8 mouse cellular contexts compared by ENCODE assay signal in genomic region chr9:96888742-96889344, GRCm38 (mm10). TPM values are rescaled to one million over a fixed set of nuclear protein-coding genes. Genes with fewer than 3 reads are reported as not detected.
DNase-seq lines count a peak whose midpoint lies in the region; ATAC-seq and TF ChIP-seq lines count a peak whose summit lies in the region.

No protein-coding gene starts in this region.

- H3K36me3 ChIP-seq in ES-E14 (ENCODE audit: control insufficient read depth, insufficient read depth, low read length, poor library complexity, severe bottlenecking) = no peaks in the 10 kb centered on the region
- no peaks in the 10 kb centered on the region for H3K36me3 ChIP-seq in heart, postnatal 0 days (replicated peaks; ENCODE audit: control insufficient read depth, insufficient read depth, low read length)
- no peaks in the 10 kb centered on the region for H3K36me3 ChIP-seq in midbrain, embryonic 12.5 days

- in situ Hi-C loops in ES-E14 (cut with MboI; ENCODE audit: low sequenced_read_pairs in 2 of 2, unreplicated experiment in 2 of 2) = no loop called here

- peak overlapping the region; percentile 94 for H3K4me2 ChIP-seq in heart, postnatal 0 days (ENCODE audit: low read depth, low read length)
- peak overlapping the region; percentile 93 for H3K4me2 ChIP-seq in midbrain, embryonic 12.5 days (replicated peaks)

- no peaks in the 10 kb centered on the region for H3K9me3 ChIP-seq in ES-E14 (ENCODE audit: control insufficient read depth, insufficient read depth, low read depth, low read length)
- no peaks in the 10 kb centered on the region for H3K9me3 ChIP-seq in heart, postnatal 0 days (replicated peaks; ENCODE audit: control insufficient read depth, low read length)
- H3K9me3 ChIP-seq in midbrain, embryonic 12.5 days = no peaks in the 10 kb centered on the region

- H3K27ac ChIP-seq in ES-E14 (ENCODE audit: insufficient read depth, low read depth, low read length, poor library complexity, severe bottlenecking) = no peak overlapping the region
- peak overlapping the region; percentile 56 for H3K27ac ChIP-seq in heart, postnatal 0 days (ENCODE audit: low read depth)
- H3K27ac ChIP-seq in midbrain, embryonic 12.5 days (replicated peaks) = peak overlapping the region; percentile 70

- peak; percentile 43 for ATAC-seq in common myeloid progenitor, adult 5-6 weeks (replicated peaks; ENCODE audit: low read depth, poor library complexity, severe bottlenecking)
- peak; percentile 42 for ATAC-seq in heart, postnatal 0 days (ENCODE audit: insufficient read depth, low read depth)
- peak; percentile 50 for ATAC-seq in midbrain, embryonic 12.5 days (ENCODE audit: low FRiP score, low read depth)

- 0 out of 4 replicates have a peak, but pooled peaks cover 0 to 2% of the 10 kb centered on the region in 2 experiments for H3K4me1 ChIP-seq in ES-E14 (ENCODE audit: control insufficient read depth in 2 of 2, insufficient read depth in 2 of 2, low read length in 2 of 2, poor library complexity in 1 of 2)
- H3K4me1 ChIP-seq in heart, postnatal 0 days (ENCODE audit: control insufficient read depth, insufficient read depth) = peaks cover 19% of the 10 kb centered on the region; the same call in 1 of the 2 replicates
- H3K4me1 ChIP-seq in midbrain, embryonic 12.5 days = peaks cover 77% of the 10 kb centered on the region

- TF ChIP-seq CTCF in heart, postnatal 0 days (IDR thresholded peaks at IDR 0.05; ENCODE audit: low read depth) = no peak

- H3K4me3 ChIP-seq in ES-E14 (ENCODE audit: insufficient read depth in 1 of 2, low read depth in 1 of 2, low read length in 2 of 2, poor library complexity in 1 of 2, severe bottlenecking in 1 of 2) = peak overlapping the region; percentile 89 to 90
- peak overlapping the region; percentile 66 for H3K4me3 ChIP-seq in heart, postnatal 0 days (ENCODE audit: low read depth, low read length)
- H3K4me3 ChIP-seq in midbrain, embryonic 12.5 days = peak overlapping the region; percentile 69

- WGBS in heart, postnatal 0 days = under 1% methylated on average over 37 of the region's 37 CpGs
- under 1% methylated on average over 31 of the region's 37 CpGs for WGBS in midbrain, embryonic 12.5 days

- no peak for TF ChIP-seq EP300 in heart, postnatal 0 days (IDR thresholded peaks at IDR 0.05; ENCODE audit: low read depth)

- peak; percentile 58 to 82 for DNase-seq in adrenal gland, adult (ENCODE audit: inconsistent age in 2 of 2, low spot score in 1 of 2)
- DNase-seq in adrenal gland, adult 8-10 months = no peak
- DNase-seq in ES-E14 (ENCODE audit: low read depth, low spot score) = no peak
- DNase-seq in heart, postnatal 0 days (ENCODE audit: low spot score) = no peak
- DNase-seq in kidney, postnatal 4 days = peak; percentile 50 to 65
- peak; percentile 55 for DNase-seq in testis, postnatal 10 days (ENCODE audit: low spot score)

- H3K9ac ChIP-seq in ES-E14 (ENCODE audit: insufficient read depth, low read depth, low read length, poor library complexity, severe bottlenecking) = peak overlapping the region; percentile 85
- H3K9ac ChIP-seq in heart, postnatal 0 days (replicated peaks; ENCODE audit: low read depth, low read length) = peak overlapping the region; percentile 86
- H3K9ac ChIP-seq in midbrain, embryonic 12.5 days (replicated peaks) = peak overlapping the region; percentile 80

- 0 out of 2 replicates have a peak, but pooled peaks cover 12% of the 10 kb centered on the region for H3K27me3 ChIP-seq in heart, postnatal 0 days (ENCODE audit: control insufficient read depth, insufficient read depth, low read length)
- H3K27me3 ChIP-seq in midbrain, embryonic 12.5 days = peaks cover 12% of the 10 kb centered on the region

TF ChIP-seq in ES-E14, 5 proteins besides CTCF, POLR2A, EP300 and RAD21:
- TF ChIP-seq HCFC1 (IDR thresholded peaks at IDR 0.05; ENCODE audit: borderline replicate concordance, insufficient read depth, low read length) = no peak
- no peak for TF ChIP-seq CHD2 (IDR thresholded peaks at IDR 0.05; ENCODE audit: low read depth, low read length)
- no peak for TF ChIP-seq MAFK (IDR thresholded peaks at IDR 0.05; ENCODE audit: insufficient read depth, low read depth, low read length)
- TF ChIP-seq ZC3H11A (IDR thresholded peaks at IDR 0.05; ENCODE audit: borderline replicate concordance, low read depth, low read length) = no peak
- no peak for TF ChIP-seq ZNF384 (IDR thresholded peaks at IDR 0.05; ENCODE audit: low read depth, low read length)

RNA-seq across cellular contexts. Expression of gene Pxylp1, which starts 3.6 kb away (rescaled TPM):
- total RNA-seq in adrenal gland, adult 8-10 months (2022) = 10 to 100 TPM in 2 of 4 experiments, 1 to 10 TPM in 2; 7.7 to 16.5 (median 12.9) TPM
- 3.6 and 4.5 TPM in 2 replicates for total RNA-seq in ES-E14 (2012; rRNA removed)
- total RNA-seq in common myeloid progenitor, adult 5-6 weeks (2017) = 17.8 and 21.7 TPM in 2 replicates
- 27.3 and 89.9 TPM in 2 replicates for total RNA-seq in heart, postnatal 0 days (2014; rRNA removed; ENCODE audit: low replicate concordance)
- polyA plus RNA-seq in heart, postnatal 0 days (2015; fragmentation: Nextera tagmentation; extraction: Ambion mirVana) = 12.8 and 14.4 TPM in 2 replicates
- polyA plus RNA-seq in midbrain, embryonic 12.5 days (2016; fragmentation: Nextera tagmentation; extraction: Ambion mirVana) = 57.0 and 61.9 TPM in 2 replicates

Comparison
In these comparisons a context has a peak if more than half of its experiments do, and no peak if none do; other contexts are left out.
1. DNase-seq: peak in adrenal gland, adult (2 of 2), kidney, postnatal 4 days (2 of 2) and testis, postnatal 10 days (single experiment); none in adrenal gland, adult 8-10 months (single experiment), ES-E14 (single experiment) and heart, postnatal 0 days (single experiment).
2. Peak in every context shown above with its lines, with median percentiles within 50 percentile points of each other: H3K4me3 ChIP-seq, H3K9ac ChIP-seq and ATAC-seq.